Mouse (Mus musculus): ENCODE results near the gene Rnf103.
A peak's percentile ranks its signal among the peaks of the same experiment; 100 is the strongest.
"Not testable (repeated sequence)": the region's sequence is repeated elsewhere in the genome, so short reads cannot be mapped to it uniquely, and the experiment has no call there.

The Rnf103 gene

DNA sequence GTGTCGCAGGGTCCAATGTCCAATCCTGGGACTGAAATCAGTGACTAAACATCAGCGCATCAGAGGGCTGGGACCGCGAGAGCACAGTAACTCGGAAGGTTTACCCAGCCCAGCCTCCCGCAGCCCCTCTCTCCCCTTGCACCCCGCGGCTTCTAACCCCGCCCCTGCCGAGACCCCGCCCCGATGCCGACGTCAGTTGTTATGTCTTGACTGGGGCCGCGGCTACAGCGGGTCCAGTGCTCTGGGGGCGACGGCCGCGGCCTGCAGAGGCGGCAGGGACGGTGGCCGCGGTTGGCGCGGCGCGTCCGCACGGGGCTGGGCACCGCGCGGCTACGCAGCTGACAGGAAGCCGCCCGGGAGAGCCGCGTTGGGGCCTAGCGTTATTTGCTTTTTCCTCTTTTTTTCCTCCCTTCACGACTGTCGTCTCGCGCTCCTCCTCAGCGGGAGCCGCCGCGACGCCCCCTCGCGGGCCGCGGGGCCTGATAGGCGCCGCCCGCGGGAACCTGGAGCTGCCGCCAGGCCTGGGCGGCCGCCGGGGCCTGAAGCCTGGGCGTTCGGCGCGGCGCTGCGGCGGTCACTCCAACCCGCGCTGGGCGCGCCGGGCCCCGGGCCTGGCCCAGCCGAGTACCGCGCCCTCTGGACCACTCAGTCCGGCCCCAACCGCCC, at the start of gene Rnf103:
Rnf103 (plus strand) TSS at position 220 of the 666 bp plus-strand sequence.
- peak; percentile 92 for DNase-seq (ENCODE audit: low read depth, low spot score)

DNA sequence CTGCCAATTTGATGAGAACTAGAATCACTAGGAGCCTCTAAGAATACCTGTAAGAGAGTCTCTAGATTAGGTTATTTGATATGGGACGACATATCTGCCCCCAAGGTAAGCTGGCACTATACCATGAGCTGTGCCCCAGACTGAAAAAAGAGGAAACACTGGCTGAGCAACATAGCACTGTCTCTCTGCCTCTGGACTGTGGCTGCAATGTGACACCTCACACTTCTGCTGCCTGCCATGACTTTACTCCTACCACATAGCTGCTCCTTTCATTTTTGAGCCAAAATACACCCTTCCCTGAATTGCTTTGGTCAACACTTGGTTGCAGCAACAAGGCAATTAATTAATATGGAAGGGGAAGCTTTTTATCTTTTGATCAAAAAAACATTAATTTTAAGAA, 48.9 kb upstream of the Rnf103 start:
- DNase-seq (ENCODE audit: low read depth, low spot score), result no peak

DNA sequence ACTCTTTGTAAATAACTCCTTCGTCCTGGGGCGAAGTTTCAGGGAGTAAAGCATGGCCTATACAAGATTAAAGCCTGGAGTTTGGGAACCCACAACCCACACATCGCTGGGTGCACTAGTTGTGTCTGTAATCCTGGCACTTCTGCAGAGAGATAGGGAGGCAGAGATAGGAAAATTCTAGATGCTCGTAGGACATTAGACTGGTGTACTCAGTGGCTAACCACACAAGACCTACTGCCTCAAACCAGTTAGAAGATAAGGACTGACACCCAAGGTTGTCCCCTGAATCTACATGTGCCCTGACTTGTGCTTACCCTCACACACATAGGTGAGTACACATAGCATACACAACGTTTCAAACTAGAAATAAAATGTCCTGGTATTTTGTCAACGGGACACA, 48.1 kb upstream of the Rnf103 start:
- no peak for DNase-seq (ENCODE audit: low read depth, low spot score)

DNA sequence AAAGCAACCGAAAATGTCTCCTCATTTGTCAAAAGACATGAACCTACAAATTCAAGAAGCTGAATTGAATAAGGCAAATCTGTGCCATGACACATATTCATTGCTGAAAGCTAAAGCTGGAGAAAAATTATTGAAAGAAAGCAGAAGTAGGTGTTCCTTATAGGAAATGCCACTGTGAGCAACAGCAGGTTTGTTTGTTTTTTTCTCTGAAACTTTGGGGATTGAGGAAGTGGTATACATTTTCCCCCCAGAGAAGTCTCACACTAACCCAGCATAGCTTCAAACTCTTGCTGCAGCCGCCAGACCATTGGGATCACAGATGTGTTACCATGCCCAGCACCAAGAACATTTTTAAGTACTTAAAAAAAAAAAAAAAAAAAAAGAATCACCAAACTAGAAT, 40.9 kb upstream of the Rnf103 start:
- no peak for DNase-seq (ENCODE audit: low read depth, low spot score)

DNA sequence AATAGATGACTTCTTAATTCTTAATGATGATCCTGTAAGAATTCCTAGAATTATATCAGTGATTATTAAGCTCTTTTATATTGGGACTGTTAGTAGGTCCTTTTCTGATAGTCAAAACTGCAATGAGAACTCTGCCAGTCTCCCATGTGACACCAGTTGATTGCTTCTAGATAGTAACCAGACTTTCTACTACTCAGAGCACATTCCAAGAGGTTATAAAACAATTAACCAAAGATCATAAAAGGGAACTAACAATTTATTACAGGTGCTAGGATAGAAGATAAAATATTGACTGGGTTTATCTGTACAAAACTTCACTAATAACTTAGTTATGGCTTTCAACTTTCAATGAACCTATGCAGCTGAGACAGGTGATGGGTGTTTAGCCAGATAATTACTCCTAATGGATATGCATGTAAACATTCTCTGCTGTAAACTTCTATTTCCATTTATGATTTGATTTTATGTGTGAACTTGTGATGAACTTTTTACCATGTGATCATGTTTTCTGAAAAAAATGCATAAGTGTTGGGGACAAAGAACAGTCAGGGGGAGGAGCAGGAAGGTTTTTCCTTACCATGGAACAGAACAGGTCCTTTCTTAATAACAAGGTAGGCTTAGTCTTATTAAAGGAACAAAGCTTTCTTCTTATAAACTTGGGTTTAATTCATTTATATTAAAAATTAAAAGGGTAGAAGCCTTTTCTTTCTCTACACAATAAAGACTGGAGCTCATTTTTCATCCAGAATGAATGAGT, 39.5 kb upstream of the Rnf103 start:
- not testable (repeated sequence) for DNase-seq (ENCODE audit: low read depth, low spot score)

DNA sequence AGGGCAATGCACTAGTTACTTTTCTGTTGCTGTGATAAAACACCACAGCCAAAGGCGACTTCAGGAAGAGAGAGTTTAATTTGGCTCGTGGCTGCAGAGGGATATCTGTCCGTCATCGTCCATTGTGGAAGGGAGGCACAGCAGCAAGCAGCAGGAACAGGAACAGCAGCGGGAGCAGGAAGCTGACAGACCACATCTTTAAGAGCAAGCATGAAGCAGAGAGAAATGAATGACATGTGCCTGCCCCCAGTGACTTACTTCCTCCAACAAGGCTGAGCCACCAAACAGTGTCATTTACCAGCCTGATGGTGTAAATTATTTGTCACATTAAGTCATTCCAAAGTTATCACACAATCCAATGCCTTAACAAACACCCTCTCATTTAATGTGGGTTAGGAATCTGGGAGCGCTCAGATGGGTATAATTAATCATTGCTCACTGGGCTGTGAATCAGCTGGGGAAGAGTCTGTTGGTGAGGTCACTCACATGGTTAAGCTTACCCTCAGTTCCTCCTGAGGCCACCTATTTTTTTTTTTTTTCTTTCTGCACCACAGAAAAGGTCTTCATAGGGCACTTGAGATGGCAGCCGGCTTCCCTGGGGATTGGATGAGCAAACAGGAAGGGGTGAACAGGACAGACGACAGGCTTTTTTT, 35.6 kb upstream of the Rnf103 start:
- DNase-seq (ENCODE audit: low read depth, low spot score), result no peak

DNA sequence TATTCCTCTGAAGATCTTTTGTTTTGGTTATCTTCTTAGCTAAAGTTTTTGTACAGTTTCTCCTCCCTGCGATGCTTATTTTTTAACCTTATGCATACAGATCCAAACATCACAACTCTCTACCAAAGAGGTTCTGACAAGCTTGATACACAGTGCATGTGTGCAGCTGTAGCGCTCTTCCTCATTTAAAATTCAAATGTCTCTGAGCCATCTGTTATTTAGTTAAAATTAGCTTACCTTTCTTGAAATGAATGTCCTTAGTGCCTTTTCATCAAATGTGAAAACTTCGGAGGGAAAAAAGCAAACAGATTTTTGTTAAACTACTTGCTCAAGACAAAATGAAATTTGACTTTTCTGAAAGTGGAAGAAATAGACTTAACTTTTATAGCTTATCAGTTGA, 28.5 kb upstream of the Rnf103 start:
- no peak for DNase-seq (ENCODE audit: low read depth, low spot score)

DNA sequence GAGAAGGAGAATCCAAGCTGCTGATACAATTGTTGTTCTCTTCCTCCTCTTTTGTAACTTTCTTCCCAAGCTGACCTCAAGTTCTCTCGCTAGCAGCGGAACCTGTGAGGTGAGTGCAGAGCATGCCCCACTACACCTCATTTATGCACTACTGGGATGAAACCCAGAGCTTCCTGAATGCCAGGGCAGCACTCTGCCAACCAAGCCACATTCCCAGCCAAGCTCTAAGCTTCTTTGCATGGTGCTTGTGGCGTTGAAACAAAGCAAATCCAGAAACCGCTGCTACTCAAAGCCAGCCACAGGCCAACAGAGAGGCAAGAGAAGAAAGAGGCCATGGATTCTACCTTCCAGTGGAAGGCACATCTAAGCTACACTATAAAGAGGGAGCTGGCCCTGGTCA, 25.9 kb upstream of the Rnf103 start:
- no peak for DNase-seq (ENCODE audit: low read depth, low spot score)

DNA sequence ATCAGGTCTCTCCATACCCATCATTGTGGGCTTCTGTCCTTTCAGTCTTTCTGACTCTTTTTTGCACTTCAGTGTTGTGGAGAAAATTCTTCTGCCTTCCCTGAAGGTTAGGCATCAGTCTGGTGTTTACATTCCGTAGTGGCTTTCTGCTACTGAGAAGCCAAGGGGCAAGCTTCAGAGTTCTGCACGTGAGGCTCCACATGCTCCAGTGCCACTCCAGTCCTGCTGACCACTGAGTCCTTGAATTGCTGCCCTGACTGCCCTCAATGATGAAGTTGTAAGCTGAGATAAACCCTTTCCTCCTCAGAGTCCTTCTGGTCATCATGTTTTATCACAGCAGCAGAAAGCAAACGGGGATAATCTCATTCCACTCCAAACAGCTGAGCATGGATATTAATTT, 24.4 kb upstream of the Rnf103 start:
- no peak for DNase-seq (ENCODE audit: low read depth, low spot score)

DNA sequence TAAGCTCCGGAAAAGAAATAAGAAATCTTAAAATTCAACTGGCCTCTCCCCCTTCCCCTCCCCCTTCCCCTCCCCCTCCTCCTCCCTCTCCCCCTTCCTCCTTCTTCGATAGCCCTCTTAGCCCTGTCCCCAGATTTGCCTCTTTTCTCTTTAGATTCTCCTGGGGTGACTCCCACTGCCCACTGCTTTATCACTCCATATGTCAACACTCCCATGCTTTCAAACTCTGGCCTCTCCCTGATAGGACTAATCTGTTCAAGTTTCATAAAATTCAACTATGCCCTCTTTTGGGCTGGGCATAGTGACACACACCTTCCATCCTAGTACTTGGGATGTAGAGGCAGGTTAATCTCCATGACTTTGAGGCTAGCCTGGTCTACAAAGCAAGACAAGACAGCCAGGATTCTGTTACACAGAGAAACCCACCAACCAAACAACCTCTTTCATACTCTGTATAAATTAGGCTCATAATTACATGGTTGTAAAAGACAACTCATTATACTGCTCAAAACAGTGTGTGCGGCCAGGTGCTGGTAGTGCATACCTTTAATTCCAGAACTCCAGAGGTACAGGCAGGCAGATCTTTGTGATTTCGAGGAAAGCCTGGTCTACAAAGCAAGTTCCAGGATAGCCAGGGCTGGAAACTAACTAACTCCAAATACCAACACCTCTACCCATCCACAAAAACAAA, 21.7 kb upstream of the Rnf103 start:
- DNase-seq (ENCODE audit: low read depth, low spot score), result no peak

DNA sequence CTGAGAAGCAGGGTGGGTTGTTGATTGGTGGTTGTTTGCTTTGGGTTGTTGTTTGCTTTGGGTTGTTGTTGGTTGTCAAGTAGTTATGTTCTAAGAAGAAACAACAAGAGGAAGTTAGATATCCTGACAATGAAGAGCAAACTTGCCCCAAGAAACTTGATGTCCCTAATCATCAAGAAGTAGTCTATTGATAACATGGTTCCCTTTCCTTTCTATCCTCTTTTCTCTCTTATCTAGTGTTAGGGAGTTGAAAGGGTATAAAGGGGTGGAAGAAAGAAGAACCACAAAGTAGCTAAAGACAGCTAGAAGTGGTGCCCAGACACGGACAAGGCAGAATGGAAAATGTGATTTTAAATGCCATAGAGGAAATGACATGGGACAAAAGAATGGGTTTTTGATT, 20.9 kb upstream of the Rnf103 start:
- no peak for DNase-seq (ENCODE audit: low read depth, low spot score)

DNA sequence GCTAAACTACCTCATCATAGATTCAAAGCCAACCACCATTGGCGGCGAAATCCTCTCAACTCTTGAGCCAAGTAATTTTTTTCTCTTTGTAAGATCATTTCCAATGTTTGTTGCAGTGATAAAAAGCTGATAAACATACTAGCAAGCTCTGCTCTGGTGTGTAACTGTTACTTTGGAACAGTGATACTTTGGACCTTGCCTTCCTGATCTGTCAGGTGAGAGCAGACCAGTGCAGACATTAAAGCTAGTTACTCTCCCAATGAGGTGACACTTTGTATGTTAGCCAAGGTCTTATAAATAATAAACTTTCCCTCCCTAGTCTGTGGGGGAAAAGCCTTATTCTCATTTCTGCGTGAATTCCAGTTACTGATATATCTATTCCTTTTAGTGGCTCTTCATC, 18.1 kb upstream of the Rnf103 start:
- DNase-seq (ENCODE audit: low read depth, low spot score), result no peak

DNA sequence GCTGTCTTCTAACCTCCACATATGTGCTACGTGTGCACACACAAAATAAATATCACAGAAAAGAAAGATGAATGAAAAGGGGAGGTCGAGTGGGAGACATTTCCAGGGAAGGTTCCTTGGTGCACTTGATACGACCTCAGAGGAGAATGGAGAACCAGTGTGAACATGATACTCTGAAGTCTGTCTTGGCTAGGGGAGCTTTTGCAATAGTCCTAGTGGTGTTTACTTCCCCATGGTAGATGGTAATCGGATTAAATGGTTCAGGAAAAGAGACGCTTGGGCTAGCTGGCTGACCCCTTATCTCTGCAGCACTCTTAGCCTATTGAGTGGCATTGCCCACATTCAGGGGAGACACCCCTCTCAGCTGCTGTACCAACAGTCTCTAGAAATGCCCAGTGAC, 16.9 kb upstream of the Rnf103 start:
- DNase-seq (ENCODE audit: low read depth, low spot score), result no peak

DNA sequence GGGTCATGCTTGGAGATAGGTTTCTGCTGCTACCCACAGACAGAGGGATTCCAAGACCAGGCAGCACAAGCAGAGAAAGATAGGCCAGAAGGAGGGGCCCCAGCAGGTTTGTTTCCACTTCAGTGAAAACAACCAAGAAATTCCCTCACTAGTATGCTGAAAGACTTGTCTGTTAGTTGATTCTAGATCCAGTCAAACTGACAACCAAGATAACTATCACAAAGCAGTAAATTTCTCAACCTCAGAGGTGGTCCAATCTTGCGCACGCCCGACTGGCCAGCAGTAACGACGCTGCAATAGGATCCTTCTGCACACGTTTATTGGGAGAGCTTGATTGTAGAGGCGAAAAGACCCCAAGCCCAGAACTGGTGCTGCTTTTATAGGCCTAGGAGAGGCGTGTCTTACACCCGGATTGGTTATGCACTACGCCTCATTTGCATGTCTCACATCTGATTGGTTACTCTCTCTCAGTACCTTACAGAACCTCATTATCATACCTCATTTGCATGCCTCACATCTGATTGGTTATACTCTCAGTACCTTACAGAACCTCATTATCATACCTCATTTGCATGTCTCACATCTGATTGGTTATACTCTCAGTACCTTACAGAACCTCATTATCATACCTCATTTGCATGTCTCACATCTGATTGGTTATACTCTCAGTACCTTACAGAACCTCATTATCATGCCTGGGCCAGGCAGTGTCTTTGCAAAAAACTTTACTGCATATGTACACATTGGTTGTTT, 14.7 kb upstream of the Rnf103 start:
- DNase-seq (ENCODE audit: low read depth, low spot score), result not testable (repeated sequence)

DNA sequence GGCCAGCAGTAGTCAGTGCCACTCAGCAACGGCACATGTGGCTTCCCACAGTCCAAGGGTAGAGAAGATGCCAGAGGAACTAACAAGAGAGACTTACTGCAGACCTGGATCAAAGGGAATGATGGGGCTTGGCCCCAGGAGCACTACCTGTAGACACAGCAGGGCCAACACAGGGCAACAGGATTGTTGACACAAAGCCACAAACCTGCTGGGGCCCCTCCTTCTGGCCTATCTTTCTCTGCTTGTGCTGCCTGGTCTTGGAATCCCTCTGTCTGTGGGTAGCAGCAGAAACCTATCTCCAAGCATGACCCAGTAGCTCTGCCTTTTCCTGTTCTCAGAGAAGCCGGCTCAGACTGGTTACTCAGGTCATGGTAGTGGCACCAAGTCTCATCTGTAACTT, 14.1 kb upstream of the Rnf103 start:
- not testable (repeated sequence) for DNase-seq (ENCODE audit: low read depth, low spot score)

DNA sequence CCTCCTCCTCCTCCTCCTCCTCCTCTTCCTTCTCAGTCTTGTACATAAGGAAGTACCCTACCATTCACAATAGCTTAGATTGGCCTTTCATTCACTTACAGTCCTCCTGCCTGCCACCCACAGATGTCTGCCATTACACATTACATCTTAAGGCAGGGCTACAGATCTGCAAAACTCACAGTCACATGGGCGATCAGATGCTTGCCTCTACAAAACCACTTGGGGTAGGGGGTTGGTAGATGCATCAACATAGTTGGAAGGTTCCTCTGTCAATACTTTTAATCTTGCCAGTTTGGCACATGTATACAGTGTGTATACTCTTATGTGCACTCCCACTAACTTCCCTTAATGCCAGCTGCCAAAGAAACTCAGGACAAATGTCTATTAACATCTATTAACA, 13.6 kb upstream of the Rnf103 start:
- DNase-seq (ENCODE audit: low read depth, low spot score), result no peak

DNA sequence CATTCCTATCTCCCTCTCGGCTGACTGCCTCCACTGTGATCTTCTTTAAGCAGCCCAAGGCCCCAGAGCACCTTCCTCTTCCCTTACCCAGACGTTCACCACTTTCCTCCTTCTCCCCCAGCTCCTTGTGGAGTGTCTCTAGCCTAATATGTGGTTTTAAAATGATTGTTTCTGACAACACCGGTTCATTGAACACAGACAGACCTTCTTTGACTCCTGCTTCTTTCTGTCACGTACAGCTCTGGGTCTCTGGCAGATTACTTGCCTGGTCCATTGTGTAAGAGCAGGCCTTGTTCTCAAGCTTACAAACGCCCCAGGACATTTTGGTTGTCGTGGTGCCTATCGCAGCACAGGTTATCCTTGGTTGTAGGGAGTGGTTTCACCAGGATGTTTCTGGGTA, 12.6 kb upstream of the Rnf103 start:
- no peak for DNase-seq (ENCODE audit: low read depth, low spot score)

DNA sequence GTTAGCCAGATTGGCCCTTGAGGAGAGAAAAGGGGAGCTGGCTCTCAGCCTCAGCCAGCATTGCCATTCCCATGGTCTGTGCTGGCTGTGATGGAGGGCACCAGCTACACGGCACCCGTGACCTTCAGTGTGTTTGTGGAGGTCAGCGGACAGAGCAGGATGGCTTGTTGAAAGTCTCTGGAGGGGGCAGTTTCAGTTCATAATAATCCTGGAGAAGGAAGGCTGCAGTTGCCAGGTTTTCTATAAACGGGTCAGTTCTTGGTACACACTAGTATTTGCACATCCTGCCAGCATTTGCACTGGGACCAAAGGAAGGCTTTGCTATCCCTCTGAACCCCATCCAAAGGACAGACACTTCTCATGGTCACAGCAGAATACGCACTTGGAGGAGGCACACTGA, 8.4 kb upstream of the Rnf103 start:
- no peak for DNase-seq (ENCODE audit: low read depth, low spot score)

DNA sequence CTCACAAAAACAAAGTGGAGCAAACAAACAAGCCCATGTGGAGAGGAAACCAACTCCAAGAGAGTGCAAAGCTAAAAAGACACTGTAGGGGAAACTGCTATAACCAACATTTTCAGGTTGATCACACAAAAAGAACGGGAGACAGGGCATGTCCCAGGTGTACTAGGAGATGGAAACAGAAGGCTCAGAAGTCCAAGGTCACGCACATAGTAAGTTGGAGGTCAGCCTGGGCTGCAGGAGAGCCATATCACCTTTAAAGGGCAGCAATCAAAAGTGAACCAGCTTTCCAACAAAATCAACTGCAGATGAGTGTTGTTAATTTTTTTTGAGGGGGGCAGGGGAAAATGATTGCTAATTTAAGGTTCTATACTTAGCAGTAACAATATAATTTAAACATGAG, 7.5 kb upstream of the Rnf103 start:
- DNase-seq (ENCODE audit: low read depth, low spot score), result no peak

DNA sequence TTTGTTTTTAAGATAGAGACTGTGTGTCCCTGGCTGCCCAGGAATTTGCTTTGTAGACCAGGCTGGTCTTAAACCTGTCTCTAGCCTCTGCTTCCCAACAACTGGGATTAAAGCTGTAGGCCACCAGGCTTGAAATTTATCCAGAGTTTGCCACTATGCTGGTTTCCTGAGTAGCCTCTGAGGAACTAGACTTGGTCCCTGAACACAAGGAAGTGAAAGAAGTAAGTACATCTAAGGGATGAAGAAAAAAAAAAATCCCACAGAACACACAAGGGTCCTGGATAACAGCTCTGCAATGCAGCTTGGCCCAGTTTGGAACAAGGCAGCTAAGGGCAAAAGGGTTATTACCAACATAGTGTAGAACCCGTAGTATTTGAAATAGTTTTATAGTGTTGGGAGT, 6.8 kb upstream of the Rnf103 start:
- DNase-seq (ENCODE audit: low read depth, low spot score), result no peak

DNA sequence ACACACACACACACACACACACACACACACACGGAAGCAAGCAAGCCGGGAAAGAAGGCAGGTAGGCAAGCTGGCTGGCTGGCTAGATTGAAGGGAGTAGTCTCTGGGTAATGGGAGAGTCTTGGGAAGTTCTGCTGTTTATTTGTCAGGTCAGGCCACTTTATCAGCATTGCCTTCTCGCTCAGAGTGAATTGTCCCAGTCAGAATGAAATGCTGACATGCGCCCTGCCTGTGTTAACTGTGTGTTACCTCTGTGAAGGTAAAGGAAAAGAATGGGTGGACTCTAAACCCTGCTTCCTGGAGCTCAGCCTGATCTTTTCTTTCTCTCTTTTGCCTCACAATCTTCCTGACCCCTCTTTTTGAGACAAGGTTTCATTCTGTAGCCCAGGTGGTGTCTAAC, 5.7 kb upstream of the Rnf103 start:
- DNase-seq (ENCODE audit: low read depth, low spot score), result no peak

DNA sequence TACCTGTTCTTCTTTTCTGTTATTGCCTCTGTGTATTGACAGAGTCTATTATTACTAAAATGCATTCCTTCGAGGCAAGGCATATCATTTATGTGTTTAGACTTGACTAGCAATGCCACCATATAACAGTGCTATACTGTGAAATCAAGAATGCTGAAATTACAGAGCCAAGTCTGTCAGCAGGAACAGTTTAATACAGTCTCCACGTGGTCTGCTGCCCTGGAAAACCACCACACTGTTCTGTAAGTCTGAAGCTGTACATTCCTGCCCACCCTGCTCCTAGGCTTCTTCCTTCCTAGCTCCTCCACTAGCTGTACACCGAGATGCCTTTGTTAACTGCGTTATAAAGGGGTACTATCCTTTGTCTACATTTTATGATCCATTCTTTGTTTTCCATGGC, 1.6 kb upstream of the Rnf103 start:
- peak; percentile 17 for DNase-seq (ENCODE audit: low read depth, low spot score)

Data from forelimb bud, embryonic 11.5 days (tissue).